Mouse (Mus musculus) embryonic fibroblast, embryonic 13.5 days (primary cell): ENCODE data around the gene Nans. TPM values are rescaled to one million over a fixed set of nuclear protein-coding genes. Genes with fewer than 3 reads are reported as not detected.

ENCODE experiments used
- H3K27ac ChIP-seq: 2 replicates; pipeline ENCODE4 v1.5.1; 2012; ENCODE audit warnings: low read length, control low read depth, inconsistent platforms; ENCODE audit not compliant: insufficient read depth
- H3K4me1 ChIP-seq: 2 replicates; pipeline ENCODE4 v1.6.1; 2011; ENCODE audit warnings: low read length; ENCODE audit not compliant: control insufficient read depth, insufficient read depth
- H3K4me3 ChIP-seq: 2 replicates; pipeline ENCODE4 v1.5.1; 2011; ENCODE audit warnings: mild to moderate bottlenecking, control low read depth, low read length; ENCODE audit not compliant: insufficient read depth
- CTCF ChIP-seq: IDR thresholded peaks from 2 replicates; pipeline ENCODE4 v1.5.1; 2011; ENCODE audit warnings: mild to moderate bottlenecking, control low read depth, low read length, moderate library complexity, borderline replicate concordance; ENCODE audit not compliant: insufficient read depth
- POLR2A ChIP-seq: IDR thresholded peaks from 2 replicates; pipeline ENCODE4 v1.6.1; 2011; ENCODE audit warnings: low read depth, mild to moderate bottlenecking, control low read depth, low read length, moderate library complexity
- polyA plus RNA-seq: library from polyadenylated mRNA; stranded (reverse); fragments of >200 nt; gene quantifications from 2 replicates; pipeline ENCODE4 v1.2.4, GENCODE M21; 2011; ENCODE audit warnings: low read depth; ENCODE audit not compliant: missing spikeins, insufficient read length

The Nans gene
- polyA plus RNA-seq, 1 experiment, result 89.9 TPM

DNA sequence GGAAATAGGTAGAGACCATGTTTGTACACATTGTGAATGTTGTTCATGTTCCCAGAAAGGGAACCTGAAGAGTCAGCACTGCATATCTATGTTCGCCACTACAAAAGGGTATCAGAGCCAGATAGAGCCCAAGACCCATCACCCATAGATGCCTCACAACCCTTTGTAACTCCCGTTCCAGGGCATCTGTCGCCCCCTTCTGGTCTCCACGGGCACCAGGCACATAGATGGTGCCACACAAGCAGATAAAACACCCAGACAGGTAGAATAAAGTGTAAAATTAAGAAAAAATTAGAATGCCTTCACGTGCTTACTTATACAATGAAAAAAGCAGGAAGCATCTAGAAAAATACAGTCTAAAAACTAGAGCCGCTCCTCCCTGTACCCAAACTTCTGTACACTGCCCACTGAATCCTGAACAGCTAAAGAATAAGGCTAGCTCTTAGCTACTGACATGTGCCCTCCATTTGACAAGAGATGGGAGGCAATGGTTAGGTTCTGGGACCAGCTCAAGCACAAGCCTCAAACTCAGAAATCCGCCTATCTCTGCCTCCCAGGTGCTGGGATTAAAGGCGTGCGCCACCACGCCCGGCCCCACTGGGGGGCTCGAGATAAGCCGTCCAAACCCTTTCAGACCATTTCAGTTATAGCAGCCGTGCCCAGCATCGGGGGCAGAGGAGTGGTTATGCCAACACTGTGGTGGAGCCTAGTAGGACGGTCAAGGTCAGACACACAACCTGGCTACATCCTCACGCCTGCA lies 37.9 kb downstream of the Nans start:
- Histone ChIP-seq H3K27ac (no peak overlapping the region), H3K4me3 (peak overlapping the region; percentile 25; the same call in 1 of the 2 replicates), H3K4me1 (no peaks in the 10 kb centered on the region)
- TF ChIP-seq CTCF, result peak; percentile 32; the same call in 1 of the 2 replicates
- no peak for TF ChIP-seq POLR2A

DNA sequence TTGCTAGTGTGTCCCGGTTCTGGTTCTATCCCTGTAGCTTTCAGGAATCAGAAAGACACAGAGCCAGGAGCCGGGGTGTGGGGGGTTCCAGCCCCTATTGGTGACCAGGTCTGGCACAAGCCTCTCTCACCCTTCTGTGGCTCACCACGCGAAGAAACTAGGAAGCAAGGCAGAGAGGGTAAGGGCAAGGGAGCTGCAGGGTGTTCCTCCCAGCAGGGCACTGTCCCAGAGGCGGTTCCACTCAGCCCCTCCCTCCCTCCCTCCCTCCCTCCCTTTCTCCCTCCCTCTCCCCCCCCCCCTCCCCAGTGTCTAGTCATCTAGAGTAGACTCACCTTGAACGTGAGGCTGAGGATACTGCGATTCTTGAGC lies 38.5 kb downstream of the Nans start:
- Histone ChIP-seq H3K4me1 (no peaks in the 10 kb centered on the region), H3K27ac (no peak overlapping the region), H3K4me3 (peak overlapping the region; percentile 25)
- TF ChIP-seq POLR2A (peak; percentile 73), CTCF (no peak)

- Histone ChIP-seq H3K27ac (no peak overlapping the region), H3K4me3 (no peak overlapping the region), H3K4me1 (no peaks in the 10 kb centered on the region)
- TF ChIP-seq CTCF, result no peak
- TF ChIP-seq POLR2A, result no peak
Measured at GRCm38 (mm10) chr4:46529722-46530121, 40.7 kb downstream of the Nans start.

GRCm38 (mm10) chr4:46532511-46532910 lies 43.5 kb downstream of the Nans start:
- Histone ChIP-seq H3K27ac (no peak overlapping the region), H3K4me1 (no peaks in the 10 kb centered on the region), H3K4me3 (no peak overlapping the region)
- no peak for TF ChIP-seq CTCF
- TF ChIP-seq POLR2A, result no peak

DNA sequence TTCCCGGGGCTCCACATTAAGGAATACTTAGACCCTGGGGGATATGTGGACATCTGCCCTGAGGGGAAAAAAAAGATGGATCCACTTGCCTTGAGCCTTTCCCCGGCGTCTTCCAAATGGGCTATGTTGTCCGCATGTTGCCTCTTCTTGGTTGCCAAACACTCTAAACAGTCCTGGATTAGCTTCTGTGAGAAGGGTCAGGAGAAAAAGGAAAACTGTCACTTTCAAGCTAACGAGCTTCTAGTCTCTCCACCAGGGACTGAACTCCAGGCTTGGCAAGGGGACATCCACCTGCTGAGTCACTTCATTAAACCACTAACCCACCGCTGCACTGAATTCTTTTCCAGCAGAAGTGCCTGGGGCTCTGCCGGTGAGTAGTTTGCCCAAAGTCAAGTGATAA lies 43.9 kb downstream of the Nans start:
- TF ChIP-seq POLR2A (no peak), CTCF (no peak)
- Histone ChIP-seq H3K4me1 (no peaks in the 10 kb centered on the region), H3K27ac (no peak overlapping the region), H3K4me3 (no peak overlapping the region)

DNA sequence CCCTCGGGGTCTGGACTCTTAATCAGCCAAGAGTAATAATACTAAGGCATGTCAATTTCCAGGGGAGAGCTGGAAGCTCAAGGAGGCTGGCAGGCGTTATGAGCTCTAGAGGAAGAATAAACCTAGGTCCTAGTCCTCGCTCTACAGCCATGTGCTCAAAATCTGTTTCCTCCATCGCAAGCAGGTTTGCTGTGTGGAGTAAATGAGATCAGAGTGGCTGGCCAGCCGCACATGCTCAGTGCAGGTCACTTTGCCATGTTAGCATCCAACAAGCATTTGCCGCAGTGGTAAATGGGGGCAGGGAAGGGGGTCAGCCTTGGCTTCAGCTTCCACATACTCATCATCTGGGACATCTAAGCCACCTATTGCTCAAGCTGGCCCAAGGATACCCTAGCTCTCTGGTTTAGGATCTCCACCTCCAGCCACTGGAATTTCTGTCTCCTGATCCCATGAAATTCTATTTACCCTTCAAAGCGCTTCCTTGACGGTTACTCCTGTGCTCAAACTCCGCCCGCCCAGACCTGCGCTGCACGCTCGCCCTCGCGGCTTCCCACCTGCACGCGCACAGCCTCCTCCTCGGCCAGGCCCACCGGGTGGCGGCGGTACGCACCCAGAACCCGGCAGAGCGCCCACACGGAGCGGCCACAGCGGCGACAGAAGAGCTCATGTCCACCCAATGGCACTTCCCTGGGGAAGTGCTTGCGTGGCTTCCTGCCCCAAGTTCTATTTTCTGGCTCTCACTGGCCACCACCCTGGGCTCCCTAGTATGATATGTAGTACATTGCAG lies 45.1 kb downstream of the Nans start:
- H3K27ac ChIP-seq, result no peak overlapping the region
- H3K4me1 ChIP-seq, result no peaks in the 10 kb centered on the region
- TF ChIP-seq POLR2A, result no peak
- no peak for TF ChIP-seq CTCF
- H3K4me3 ChIP-seq, result no peak overlapping the region

- Histone ChIP-seq H3K27ac (no peak overlapping the region), H3K4me3 (peak overlapping the region; percentile 38), H3K4me1 (no peaks in the 10 kb centered on the region)
- TF ChIP-seq CTCF, result no peak
- no peak for TF ChIP-seq POLR2A
Measured at GRCm38 (mm10) chr4:46535094-46535830, 46.2 kb downstream of the Nans start.

- peak within 1 kb of the TSS; percentile 38 for H3K4me3 ChIP-seq
- no peak for TF ChIP-seq POLR2A
- no peak for TF ChIP-seq CTCF
- no peak within 1 kb of the TSS for H3K27ac ChIP-seq
- no peaks in the 10 kb centered on the region for H3K4me1 ChIP-seq
Measured at GRCm38 (mm10) chr4:46535840-46536361, 46.9 kb downstream of the Nans start, which contains the start of gene Trim14. Gene Trim14 (minus strand): TSS chr4:46536141.

GRCm38 (mm10) chr4:46539167-46539566 lies 50.1 kb downstream of the Nans start:
- no peak for TF ChIP-seq CTCF
- TF ChIP-seq POLR2A, result no peak
- Histone ChIP-seq H3K27ac (no peak overlapping the region), H3K4me3 (no peak overlapping the region)

More at GRCm38 (mm10) chr4:46539167-46539566, 50.1 kb downstream of the Nans start:
- no peaks in the 10 kb centered on the region for H3K4me1 ChIP-seq
